Mouse (Mus musculus): ENCODE data around the gene Znrf4. TPM values are rescaled to one million over a fixed set of nuclear protein-coding genes. Genes with fewer than 3 reads are reported as not detected.

Znrf4 gene
- polyA plus RNA-seq, 1 experiment = not detected

DNA sequence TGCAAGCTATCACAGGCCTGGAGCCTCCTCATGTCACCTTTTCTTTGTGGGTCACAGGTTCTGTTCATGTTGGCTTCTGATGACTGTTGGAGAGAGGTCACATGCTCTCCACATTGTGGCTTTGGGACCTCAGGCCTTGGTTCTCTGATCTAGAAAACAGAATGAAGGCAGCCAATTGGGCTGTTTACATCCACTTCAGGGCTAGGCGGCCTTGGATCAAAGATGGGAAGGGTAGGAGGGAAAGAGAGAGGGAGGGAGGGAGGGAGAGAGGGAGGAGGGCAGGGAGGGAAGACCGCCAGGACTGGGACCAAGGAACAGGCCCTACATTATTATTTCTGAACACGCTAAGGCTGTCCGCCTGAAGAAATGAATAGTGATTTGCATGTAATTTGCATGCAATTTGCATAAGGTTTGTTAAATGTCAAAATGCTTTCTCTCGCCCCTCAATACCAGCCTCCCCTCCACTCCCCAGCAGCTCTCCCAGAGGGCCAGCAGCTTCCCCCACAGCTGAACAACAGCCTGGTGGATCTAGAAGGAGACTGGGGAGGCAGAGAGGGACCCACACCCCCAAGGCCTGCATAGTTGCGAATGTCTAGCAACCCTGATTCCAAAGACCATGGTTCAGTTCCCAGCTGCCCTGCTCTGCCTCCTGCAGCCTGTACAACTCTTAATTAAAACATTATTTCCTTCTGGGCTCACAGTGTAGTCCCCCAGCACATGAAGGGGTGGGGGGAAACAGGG is 39.8 kb upstream of the Znrf4 start:
- Histone ChIP-seq H3K27ac (ENCODE audit: insufficient read depth, low read depth, low read length) (no peak overlapping the region), H3K36me3 (ENCODE audit: control insufficient read depth, insufficient read depth, low read length) (no peaks in the 10 kb centered on the region), H3K4me3 (ENCODE audit: low read depth, low read length) (no peak overlapping the region), H3K4me1 (ENCODE audit: control insufficient read depth, insufficient read depth, insufficient read length, low read length) (peaks cover 19% of the 10 kb centered on the region), H3K27me3 (ENCODE audit: control insufficient read depth, insufficient read depth, low read length) (no peaks in the 10 kb centered on the region)
- TF ChIP-seq POLR2A (IDR thresholded peaks at IDR 0.05; ENCODE audit: low read depth, low read length) (no peak), CTCF (IDR thresholded peaks at IDR 0.05; ENCODE audit: extremely low read depth, insufficient read length, insufficient replicate concordance, low read depth, low read length) (no peak)
- WGBS = 88% methylated on average over 6 of the region's 6 CpGs

GRCm38 (mm10) chr17:56550784-56551475 is 38.7 kb upstream of the Znrf4 start:
- no peak for TF ChIP-seq CTCF (IDR thresholded peaks at IDR 0.05; ENCODE audit: extremely low read depth, insufficient read length, insufficient replicate concordance, low read depth, low read length)
- TF ChIP-seq POLR2A (IDR thresholded peaks at IDR 0.05; ENCODE audit: low read depth, low read length) = no peak
- Histone ChIP-seq H3K4me1 (ENCODE audit: control insufficient read depth, insufficient read depth, insufficient read length, low read length) (peaks cover 19% of the 10 kb centered on the region), H3K4me3 (ENCODE audit: low read depth, low read length) (no peak overlapping the region), H3K27ac (ENCODE audit: insufficient read depth, low read depth, low read length) (no peak overlapping the region), H3K36me3 (ENCODE audit: control insufficient read depth, insufficient read depth, low read length) (no peaks in the 10 kb centered on the region), H3K27me3 (ENCODE audit: control insufficient read depth, insufficient read depth, low read length) (no peaks in the 10 kb centered on the region)
- WGBS = 48% methylated on average over 12 of the region's 12 CpGs

- H3K27ac ChIP-seq (ENCODE audit: insufficient read depth, low read depth, low read length) = no peak overlapping the region
- no peaks in the 10 kb centered on the region for H3K36me3 ChIP-seq (ENCODE audit: control insufficient read depth, insufficient read depth, low read length)
- 87% methylated on average over 4 of the region's 4 CpGs for WGBS
- no peak overlapping the region for H3K4me3 ChIP-seq (ENCODE audit: low read depth, low read length)
- TF ChIP-seq POLR2A (IDR thresholded peaks at IDR 0.05; ENCODE audit: low read depth, low read length) = no peak
- no peak for TF ChIP-seq CTCF (IDR thresholded peaks at IDR 0.05; ENCODE audit: extremely low read depth, insufficient read length, insufficient replicate concordance, low read depth, low read length)
- H3K4me1 ChIP-seq (ENCODE audit: control insufficient read depth, insufficient read depth, insufficient read length, low read length) = peaks cover 9% of the 10 kb centered on the region
- no peaks in the 10 kb centered on the region for H3K27me3 ChIP-seq (ENCODE audit: control insufficient read depth, insufficient read depth, low read length)
Measured at GRCm38 (mm10) chr17:56548605-56549105, 36.4 kb upstream of the Znrf4 start.

GRCm38 (mm10) chr17:56547846-56548604 is 35.8 kb upstream of the Znrf4 start:
- 84% methylated on average over 9 of the region's 9 CpGs for WGBS
- no peak overlapping the region for H3K4me3 ChIP-seq (ENCODE audit: low read depth, low read length)
- no peak overlapping the region for H3K27ac ChIP-seq (ENCODE audit: insufficient read depth, low read depth, low read length)
- H3K27me3 ChIP-seq (ENCODE audit: control insufficient read depth, insufficient read depth, low read length) = no peaks in the 10 kb centered on the region
- peaks cover 8% of the 10 kb centered on the region for H3K4me1 ChIP-seq (ENCODE audit: control insufficient read depth, insufficient read depth, insufficient read length, low read length)
- H3K36me3 ChIP-seq (ENCODE audit: control insufficient read depth, insufficient read depth, low read length) = no peaks in the 10 kb centered on the region
- no peak for TF ChIP-seq POLR2A (IDR thresholded peaks at IDR 0.05; ENCODE audit: low read depth, low read length)
- no peak for TF ChIP-seq CTCF (IDR thresholded peaks at IDR 0.05; ENCODE audit: extremely low read depth, insufficient read length, insufficient replicate concordance, low read depth, low read length)

- Histone ChIP-seq H3K27ac (ENCODE audit: insufficient read depth, low read depth, low read length) (no peak overlapping the region), H3K4me1 (ENCODE audit: control insufficient read depth, insufficient read depth, insufficient read length, low read length) (peaks cover 8% of the 10 kb centered on the region), H3K4me3 (ENCODE audit: low read depth, low read length) (no peak overlapping the region), H3K36me3 (ENCODE audit: control insufficient read depth, insufficient read depth, low read length) (no peaks in the 10 kb centered on the region), H3K27me3 (ENCODE audit: control insufficient read depth, insufficient read depth, low read length) (no peaks in the 10 kb centered on the region)
- 84% methylated on average over 17 of the region's 17 CpGs for WGBS
- TF ChIP-seq POLR2A (IDR thresholded peaks at IDR 0.05; ENCODE audit: low read depth, low read length) (no peak), CTCF (IDR thresholded peaks at IDR 0.05; ENCODE audit: extremely low read depth, insufficient read length, insufficient replicate concordance, low read depth, low read length) (no peak)
Measured at GRCm38 (mm10) chr17:56547116-56547845, 35.0 kb upstream of the Znrf4 start.

DNA sequence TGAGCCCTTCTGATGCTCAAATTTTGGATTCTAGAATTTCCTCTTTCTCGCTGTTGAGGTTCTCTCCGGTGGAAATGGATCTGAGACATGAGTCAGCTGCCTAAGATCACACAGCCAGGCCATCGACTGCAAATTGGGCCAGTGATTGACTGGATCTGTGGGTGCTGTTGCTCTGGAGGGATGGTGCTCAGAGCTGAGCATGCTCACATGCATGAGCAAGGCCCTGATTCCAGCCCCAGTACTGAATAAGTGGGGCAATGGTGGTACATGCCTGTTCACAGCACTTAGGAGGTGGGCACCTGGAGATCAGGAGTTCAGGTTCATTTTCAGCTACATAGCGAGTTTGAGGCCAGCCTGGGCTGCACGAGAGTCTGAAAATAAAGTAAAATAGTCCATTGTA is 34.3 kb upstream of the Znrf4 start:
- H3K27me3 ChIP-seq (ENCODE audit: control insufficient read depth, insufficient read depth, low read length) = no peaks in the 10 kb centered on the region
- H3K4me3 ChIP-seq (ENCODE audit: low read depth, low read length) = no peak overlapping the region
- H3K4me1 ChIP-seq (ENCODE audit: control insufficient read depth, insufficient read depth, insufficient read length, low read length) = peaks cover 8% of the 10 kb centered on the region
- TF ChIP-seq POLR2A (IDR thresholded peaks at IDR 0.05; ENCODE audit: low read depth, low read length) (no peak), CTCF (IDR thresholded peaks at IDR 0.05; ENCODE audit: extremely low read depth, insufficient read length, insufficient replicate concordance, low read depth, low read length) (no peak)
- no peak overlapping the region for H3K27ac ChIP-seq (ENCODE audit: insufficient read depth, low read depth, low read length)
- H3K36me3 ChIP-seq (ENCODE audit: control insufficient read depth, insufficient read depth, low read length) = no peaks in the 10 kb centered on the region
- 89% methylated on average over 5 of the region's 5 CpGs for WGBS
